Mouse (Mus musculus): ENCODE results near the gene Dock10.

The Dock10 gene

DNA sequence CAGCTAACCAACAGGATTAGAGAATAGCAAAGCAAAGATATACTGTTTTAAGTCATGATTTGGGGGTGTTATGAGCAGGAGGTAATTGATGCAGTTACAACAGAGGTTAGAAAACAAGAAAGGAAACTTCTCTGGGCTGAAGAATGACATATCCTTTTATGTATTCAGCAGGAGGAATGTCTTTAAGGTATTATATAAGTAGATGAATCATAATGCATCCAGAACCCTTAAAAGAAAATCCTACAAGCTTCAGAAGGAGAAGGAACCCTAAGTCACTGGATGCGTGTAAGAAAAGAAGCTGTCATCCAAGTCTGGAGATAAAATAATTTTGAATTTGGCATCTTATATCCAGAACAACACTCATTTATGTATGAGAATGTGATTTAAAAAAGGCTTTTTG, 285.9 kb downstream of the Dock10 start:
- no peak for DNase-seq (ENCODE audit: low spot score in 2 of 2)

GRCm38 (mm10) chr1:80461348-80461747, 297.0 kb downstream of the Dock10 start, which contains the start of gene Gm45261:
TSS of gene Gm45261 (minus strand) at chr1:80461448.
- no peak for DNase-seq (ENCODE audit: low spot score in 2 of 2)

- no peak for DNase-seq (ENCODE audit: low spot score in 2 of 2)
Observed at GRCm38 (mm10) chr1:80459923-80460322, 298.4 kb downstream of the Dock10 start.

DNA sequence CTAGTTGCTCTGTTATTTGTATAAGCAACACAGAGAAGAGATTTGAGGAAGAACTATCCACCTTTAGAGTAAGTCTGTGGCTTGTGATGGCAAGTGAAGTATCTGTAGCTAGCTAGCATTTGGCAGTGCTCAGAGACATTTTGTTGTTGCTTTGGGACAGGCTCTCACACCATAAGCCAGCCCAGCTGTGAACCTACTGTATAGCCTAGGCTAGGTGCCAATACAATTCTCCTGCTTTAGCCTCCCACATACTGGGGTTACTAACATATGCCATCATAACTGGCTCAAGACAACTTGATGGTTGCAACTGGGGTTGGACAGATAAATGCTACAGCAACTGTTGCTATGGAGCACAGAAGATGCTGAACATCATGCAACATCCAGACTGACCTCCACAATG, 298.9 kb downstream of the Dock10 start:
- no peak for DNase-seq (ENCODE audit: low spot score in 2 of 2)

GRCm38 (mm10) chr1:80453971-80454370, 304.4 kb downstream of the Dock10 start:
- DNase-seq (ENCODE audit: low spot score in 2 of 2): no peak

DNA sequence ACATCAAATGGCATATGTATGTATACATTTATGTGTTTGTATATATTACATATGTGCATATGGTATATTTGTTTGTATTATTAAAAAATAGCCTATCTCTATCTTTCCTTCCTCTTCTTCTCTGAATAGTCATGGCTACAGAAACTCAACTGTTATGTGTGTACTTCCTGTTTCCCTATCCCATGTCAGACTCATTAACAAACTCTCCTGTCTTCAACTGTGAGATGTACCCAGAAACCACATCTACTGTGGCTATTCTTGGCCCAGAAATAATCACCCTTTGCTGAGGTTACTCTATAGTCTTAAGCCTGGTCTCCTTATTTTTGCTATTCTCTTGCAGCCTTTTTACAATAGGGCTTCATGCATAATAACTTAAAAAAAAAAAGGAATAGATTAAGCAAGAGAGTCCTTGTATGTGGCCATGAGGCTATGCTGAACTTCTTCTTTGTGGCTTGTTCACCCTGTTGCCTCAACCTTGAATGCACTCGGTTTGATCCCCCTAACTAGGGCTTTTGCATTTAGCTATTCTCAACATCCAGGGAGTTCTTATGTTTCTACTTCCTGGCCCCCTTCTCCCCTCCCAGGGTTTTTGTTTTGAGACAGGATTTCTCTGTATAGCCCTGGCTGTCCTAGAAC, 306.3 kb downstream of the Dock10 start:
- no peak for DNase-seq (ENCODE audit: low spot score in 2 of 2)
